Mouse (Mus musculus): ENCODE results near the gene Ubl5. TPM values are rescaled to one million over a fixed set of nuclear protein-coding genes. Genes with fewer than 3 reads are reported as not detected.

Ubl5 gene
- polyA plus RNA-seq, 1 experiment from 2014 or later, result 375 TPM

GRCm38 (mm10) chr9:20662874-20663273, 20.2 kb downstream of the Ubl5 start:
- Histone ChIP-seq H3K4me2 (replicated peaks) (no peak overlapping the region), H3K27me3 (no peaks in the 10 kb centered on the region), H3K4me1 (peaks cover 15% of the 10 kb centered on the region), H3K9ac (no peak overlapping the region), H3K36me3 (peaks cover 73% of the 10 kb centered on the region), H3K27ac (no peak overlapping the region), H3K4me3 (no peak overlapping the region), H3K9me3 (no peaks in the 10 kb centered on the region)
- WGBS, result 90% methylated on average over 8 of the region's 8 CpGs
- ATAC-seq (ENCODE audit: low FRiP score, low read depth), result no peak

- Histone ChIP-seq H3K36me3 (peaks cover 62% of the 10 kb centered on the region), H3K27ac (peak overlapping the region; percentile 58; the same call in 1 of the 2 replicates), H3K4me1 (peaks cover 15% of the 10 kb centered on the region), H3K9ac (no peak overlapping the region), H3K4me2 (replicated peaks) (no peak overlapping the region), H3K9me3 (no peaks in the 10 kb centered on the region), H3K4me3 (no peak overlapping the region), H3K27me3 (no peaks in the 10 kb centered on the region)
- 85% methylated on average over 2 of the region's 2 CpGs for WGBS
- ATAC-seq (ENCODE audit: low FRiP score, low read depth), result no peak
Observed at GRCm38 (mm10) chr9:20663956-20664355, 21.3 kb downstream of the Ubl5 start.

DNA sequence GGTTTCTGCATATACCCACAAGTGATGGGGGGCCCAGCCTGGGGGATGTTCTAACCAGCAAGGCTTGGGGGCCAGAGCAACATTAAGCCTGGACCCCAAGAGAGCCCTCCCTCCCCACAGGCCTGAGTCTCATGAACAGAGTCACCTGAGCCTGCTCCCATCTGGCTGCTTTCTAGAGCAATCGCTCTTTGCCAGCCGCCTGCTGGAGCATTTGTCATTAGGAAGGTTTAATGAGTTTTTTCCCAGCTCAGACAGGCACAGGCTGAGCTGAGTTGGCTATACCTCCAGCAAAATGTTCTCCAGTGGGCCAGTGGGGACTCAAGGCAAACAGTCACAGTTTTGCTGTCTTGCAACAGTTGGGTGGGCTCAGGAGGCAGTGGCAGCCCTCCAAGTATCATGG, 21.7 kb downstream of the Ubl5 start:
- Histone ChIP-seq H3K27ac (peak overlapping the region; percentile 58; the same call in 1 of the 2 replicates), H3K36me3 (peaks cover 58% of the 10 kb centered on the region), H3K4me2 (replicated peaks) (no peak overlapping the region), H3K9me3 (no peaks in the 10 kb centered on the region), H3K4me1 (peaks cover 15% of the 10 kb centered on the region), H3K9ac (no peak overlapping the region), H3K27me3 (no peaks in the 10 kb centered on the region), H3K4me3 (no peak overlapping the region)
- no peak for ATAC-seq (ENCODE audit: low FRiP score, low read depth)
- WGBS, result 42% methylated on average over 2 of the region's 2 CpGs

DNA sequence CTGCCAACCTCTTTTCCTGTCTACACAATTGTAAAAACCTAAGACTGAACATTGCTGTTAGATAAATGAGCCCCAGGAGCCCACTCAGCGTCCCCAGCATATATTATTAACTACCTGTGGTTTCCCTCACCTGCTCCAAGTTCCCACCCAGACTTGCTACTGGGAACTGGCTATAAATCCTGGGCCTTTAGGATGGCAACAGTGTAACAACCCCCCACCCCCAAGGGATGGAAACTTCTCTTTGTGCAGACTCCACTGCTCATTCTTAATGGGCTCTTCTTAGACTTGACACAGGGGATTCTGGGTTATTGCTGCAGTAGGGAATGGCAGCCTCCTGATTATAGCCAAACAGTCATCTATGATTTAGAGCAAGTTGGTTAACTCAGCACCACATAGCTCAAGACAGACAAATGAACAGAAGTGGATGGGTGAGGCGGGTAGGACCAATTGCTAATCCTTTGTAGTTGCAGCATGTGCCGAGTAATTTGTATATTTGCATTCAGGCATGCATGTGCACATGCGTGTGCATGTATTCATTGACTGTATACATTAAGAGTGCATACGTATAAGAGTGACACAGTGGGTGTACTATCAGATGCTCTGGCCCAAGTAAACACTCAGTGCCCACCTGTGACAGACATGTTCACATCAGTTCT, 22.4 kb downstream of the Ubl5 start:
- H3K9me3 ChIP-seq, result no peaks in the 10 kb centered on the region
- peaks cover 15% of the 10 kb centered on the region for H3K4me1 ChIP-seq
- H3K9ac ChIP-seq, result no peak overlapping the region
- no peaks in the 10 kb centered on the region for H3K27me3 ChIP-seq
- no peak overlapping the region for H3K4me3 ChIP-seq
- ATAC-seq (ENCODE audit: low FRiP score, low read depth), result no peak
- 76% methylated on average over 5 of the region's 5 CpGs for WGBS
- no peak overlapping the region for H3K27ac ChIP-seq
- H3K36me3 ChIP-seq, result peaks cover 51% of the 10 kb centered on the region
- H3K4me2 ChIP-seq (replicated peaks), result no peak overlapping the region

GRCm38 (mm10) chr9:20665925-20666324, 23.2 kb downstream of the Ubl5 start:
- no peaks in the 10 kb centered on the region for H3K9me3 ChIP-seq
- H3K4me1 ChIP-seq, result peaks cover 15% of the 10 kb centered on the region
- no peaks in the 10 kb centered on the region for H3K27me3 ChIP-seq
- H3K4me3 ChIP-seq, result no peak overlapping the region
- H3K4me2 ChIP-seq (replicated peaks), result no peak overlapping the region
- no peak overlapping the region for H3K9ac ChIP-seq
- H3K36me3 ChIP-seq, result peaks cover 42% of the 10 kb centered on the region
- 35% methylated on average over 8 of the region's 8 CpGs for WGBS
- H3K27ac ChIP-seq, result no peak overlapping the region
- no peak for ATAC-seq (ENCODE audit: low FRiP score, low read depth)

DNA sequence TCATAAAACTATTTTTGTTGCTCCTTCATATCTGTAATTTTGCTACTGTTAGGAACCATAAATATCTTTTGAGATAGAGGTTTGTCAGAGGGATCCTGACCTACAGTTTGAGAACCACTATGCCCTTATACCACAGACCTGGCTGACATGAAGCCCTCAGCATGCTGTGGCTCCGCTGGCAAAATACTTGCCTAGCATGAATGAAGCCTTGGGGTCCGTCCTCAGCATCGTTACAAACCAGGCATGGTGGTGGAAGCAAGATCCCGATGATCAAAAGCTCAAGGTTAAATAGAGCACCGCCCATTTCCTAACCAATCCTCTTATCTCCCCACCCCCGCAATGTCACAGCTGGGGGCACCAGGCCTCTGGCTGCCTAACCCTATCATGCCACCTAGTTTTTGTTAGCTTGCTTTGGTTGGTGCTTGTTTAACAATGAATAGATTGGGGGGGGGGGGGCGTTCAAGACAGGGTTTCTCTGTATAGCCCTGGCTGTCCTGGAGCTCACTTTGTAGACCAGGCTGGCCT, 23.9 kb downstream of the Ubl5 start:
- peaks cover 15% of the 10 kb centered on the region for H3K4me1 ChIP-seq
- WGBS, result 8% methylated on average over 7 of the region's 7 CpGs
- no peaks in the 10 kb centered on the region for H3K27me3 ChIP-seq
- H3K9ac ChIP-seq, result no peak overlapping the region
- peaks cover 36% of the 10 kb centered on the region for H3K36me3 ChIP-seq
- H3K4me2 ChIP-seq (replicated peaks), result no peak overlapping the region
- no peak overlapping the region for H3K4me3 ChIP-seq
- ATAC-seq (ENCODE audit: low FRiP score, low read depth), result no peak
- H3K27ac ChIP-seq, result no peak overlapping the region
- H3K9me3 ChIP-seq, result no peaks in the 10 kb centered on the region

GRCm38 (mm10) chr9:20668065-20668464, 25.4 kb downstream of the Ubl5 start:
- Histone ChIP-seq H3K4me2 (replicated peaks) (no peak overlapping the region), H3K9ac (no peak overlapping the region), H3K9me3 (no peaks in the 10 kb centered on the region), H3K27ac (no peak overlapping the region), H3K4me1 (peaks cover 15% of the 10 kb centered on the region), H3K36me3 (peaks cover 21% of the 10 kb centered on the region), H3K4me3 (no peak overlapping the region), H3K27me3 (no peaks in the 10 kb centered on the region)
- 95% methylated on average over 22 of the region's 22 CpGs for WGBS
- no peak for ATAC-seq (ENCODE audit: low FRiP score, low read depth)

DNA sequence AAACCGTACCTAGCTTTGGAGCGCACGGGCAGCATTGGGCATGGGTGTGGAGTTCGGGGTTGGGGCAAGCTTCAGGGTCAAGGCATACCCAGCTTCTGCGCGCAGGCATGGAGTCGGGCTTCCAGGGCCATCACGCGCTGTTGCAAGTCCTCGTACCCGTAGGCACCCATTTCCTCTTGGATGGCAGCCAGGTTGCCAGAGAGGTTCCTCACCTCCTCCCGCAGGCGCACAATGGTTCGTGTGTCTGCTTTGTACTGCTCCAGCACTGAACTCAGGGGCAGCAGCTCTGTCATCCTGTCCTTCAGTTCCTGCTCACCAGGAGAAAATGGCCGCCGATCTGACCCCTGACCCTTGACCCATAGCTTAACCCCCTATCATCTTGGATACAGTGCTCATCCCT, 29.4 kb downstream of the Ubl5 start:
- Histone ChIP-seq H3K36me3 (no peaks in the 10 kb centered on the region), H3K4me1 (no peaks in the 10 kb centered on the region), H3K9ac (no peak overlapping the region), H3K9me3 (no peaks in the 10 kb centered on the region), H3K27ac (no peak overlapping the region), H3K4me3 (no peak overlapping the region), H3K27me3 (no peaks in the 10 kb centered on the region), H3K4me2 (replicated peaks) (no peak overlapping the region)
- ATAC-seq (ENCODE audit: low FRiP score, low read depth), result no peak
- WGBS, result 79% methylated on average over 16 of the region's 16 CpGs

GRCm38 (mm10) chr9:20677892-20678291, 35.2 kb downstream of the Ubl5 start:
- WGBS, result 92% methylated on average over 12 of the region's 12 CpGs

GRCm38 (mm10) chr9:20680378-20680958, 37.8 kb downstream of the Ubl5 start:
- H3K27ac ChIP-seq, result no peak overlapping the region
- no peaks in the 10 kb centered on the region for H3K36me3 ChIP-seq
- H3K27me3 ChIP-seq, result no peaks in the 10 kb centered on the region
- no peaks in the 10 kb centered on the region for H3K9me3 ChIP-seq
- no peak overlapping the region for H3K9ac ChIP-seq
- H3K4me3 ChIP-seq, result no peak overlapping the region
- no peak for ATAC-seq (ENCODE audit: low FRiP score, low read depth)
- no peak overlapping the region for H3K4me2 ChIP-seq (replicated peaks)
- WGBS, result 77% methylated on average over 9 of the region's 9 CpGs
- no peaks in the 10 kb centered on the region for H3K4me1 ChIP-seq

More at GRCm38 (mm10) chr9:20677892-20678291, 35.2 kb downstream of the Ubl5 start:
- Histone ChIP-seq H3K4me3 (no peak overlapping the region), H3K9ac (no peak overlapping the region), H3K36me3 (no peaks in the 10 kb centered on the region), H3K27me3 (no peaks in the 10 kb centered on the region), H3K4me2 (replicated peaks) (no peak overlapping the region), H3K9me3 (no peaks in the 10 kb centered on the region), H3K4me1 (no peaks in the 10 kb centered on the region), H3K27ac (no peak overlapping the region)
- no peak for ATAC-seq (ENCODE audit: low FRiP score, low read depth)

GRCm38 (mm10) chr9:20681546-20682388, 39.1 kb downstream of the Ubl5 start:
- Histone ChIP-seq H3K27me3 (no peaks in the 10 kb centered on the region), H3K9me3 (no peaks in the 10 kb centered on the region), H3K4me2 (replicated peaks) (no peak overlapping the region), H3K4me1 (no peaks in the 10 kb centered on the region), H3K36me3 (no peaks in the 10 kb centered on the region), H3K27ac (no peak overlapping the region), H3K9ac (no peak overlapping the region), H3K4me3 (no peak overlapping the region)
- WGBS, result 43% methylated on average over 7 of the region's 7 CpGs
- no peak for ATAC-seq (ENCODE audit: low FRiP score, low read depth)

- no peaks in the 10 kb centered on the region for H3K4me1 ChIP-seq
- no peaks in the 10 kb centered on the region for H3K9me3 ChIP-seq
- H3K36me3 ChIP-seq, result no peaks in the 10 kb centered on the region
- ATAC-seq (ENCODE audit: low FRiP score, low read depth), result no peak
- no peaks in the 10 kb centered on the region for H3K27me3 ChIP-seq
- no peak overlapping the region for H3K4me2 ChIP-seq (replicated peaks)
- 37% methylated on average over 2 of the region's 2 CpGs for WGBS
- H3K27ac ChIP-seq, result no peak overlapping the region
- H3K4me3 ChIP-seq, result no peak overlapping the region
- H3K9ac ChIP-seq, result no peak overlapping the region
Observed at GRCm38 (mm10) chr9:20682389-20682722, 39.7 kb downstream of the Ubl5 start.

All from limb, embryonic 13.5 days (tissue).